Mouse (Mus musculus): ENCODE measurements around the gene Rnf38. TPM values are rescaled to one million over a fixed set of nuclear protein-coding genes. Genes with fewer than 3 reads are reported as not detected.
A peak's percentile ranks its signal among the peaks of the same experiment; 100 is the strongest.

Rnf38 gene
- polyA plus RNA-seq, 1 experiment from 2014 or later: 40.6 TPM

GRCm38 (mm10) chr4:44108297-44108696 is 125.3 kb downstream of the Rnf38 start:
- ATAC-seq (replicated peaks): no peak
- WGBS: 89% methylated on average over 6 of the region's 6 CpGs
- H3K9me3 ChIP-seq: no peaks in the 10 kb centered on the region

GRCm38 (mm10) chr4:44107339-44107738 is 126.2 kb downstream of the Rnf38 start:
- peaks cover 5% of the 10 kb centered on the region; the same call in 1 of the 2 replicates for H3K4me1 ChIP-seq
- H3K27me3 ChIP-seq (replicated peaks): no peaks in the 10 kb centered on the region
- WGBS: 55% methylated on average over 6 of the region's 6 CpGs
- H3K9ac ChIP-seq: no peak overlapping the region
- H3K9me3 ChIP-seq: no peaks in the 10 kb centered on the region
- H3K27ac ChIP-seq: no peak overlapping the region
- H3K4me3 ChIP-seq: no peak overlapping the region
- no peak overlapping the region for H3K4me2 ChIP-seq
- H3K36me3 ChIP-seq (replicated peaks): no peaks in the 10 kb centered on the region
- ATAC-seq (replicated peaks): no peak

More at GRCm38 (mm10) chr4:44108297-44108696, 125.3 kb downstream of the Rnf38 start:
- Histone ChIP-seq H3K36me3 (replicated peaks) (no peaks in the 10 kb centered on the region), H3K4me2 (no peak overlapping the region), H3K4me1 (peaks cover 5% of the 10 kb centered on the region; the same call in 1 of the 2 replicates), H3K9ac (no peak overlapping the region), H3K4me3 (no peak overlapping the region), H3K27me3 (replicated peaks) (no peaks in the 10 kb centered on the region), H3K27ac (no peak overlapping the region)

GRCm38 (mm10) chr4:44106297-44106821 is 127.2 kb downstream of the Rnf38 start:
- no peaks in the 10 kb centered on the region for H3K9me3 ChIP-seq
- no peaks in the 10 kb centered on the region for H3K36me3 ChIP-seq (replicated peaks)
- H3K27ac ChIP-seq: no peak overlapping the region
- H3K27me3 ChIP-seq (replicated peaks): no peaks in the 10 kb centered on the region
- WGBS: 29% methylated on average over 18 of the region's 18 CpGs
- H3K4me1 ChIP-seq: peaks cover 5% of the 10 kb centered on the region; the same call in 1 of the 2 replicates
- H3K4me2 ChIP-seq: peak overlapping the region; percentile 35
- ATAC-seq (replicated peaks): no peak
- peak overlapping the region; percentile 8 for H3K4me3 ChIP-seq
- H3K9ac ChIP-seq: no peak overlapping the region

GRCm38 (mm10) chr4:44104195-44104917 is 129.2 kb downstream of the Rnf38 start:
- WGBS: 62% methylated on average over 8 of the region's 8 CpGs
- H3K4me3 ChIP-seq: no peak overlapping the region
- no peak for ATAC-seq (replicated peaks)
- no peaks in the 10 kb centered on the region for H3K27me3 ChIP-seq (replicated peaks)
- peaks cover 5% of the 10 kb centered on the region; the same call in 1 of the 2 replicates for H3K4me1 ChIP-seq
- no peak overlapping the region for H3K27ac ChIP-seq
- H3K9me3 ChIP-seq: no peaks in the 10 kb centered on the region
- no peak overlapping the region for H3K9ac ChIP-seq
- H3K4me2 ChIP-seq: no peak overlapping the region
- H3K36me3 ChIP-seq (replicated peaks): no peaks in the 10 kb centered on the region

DNA sequence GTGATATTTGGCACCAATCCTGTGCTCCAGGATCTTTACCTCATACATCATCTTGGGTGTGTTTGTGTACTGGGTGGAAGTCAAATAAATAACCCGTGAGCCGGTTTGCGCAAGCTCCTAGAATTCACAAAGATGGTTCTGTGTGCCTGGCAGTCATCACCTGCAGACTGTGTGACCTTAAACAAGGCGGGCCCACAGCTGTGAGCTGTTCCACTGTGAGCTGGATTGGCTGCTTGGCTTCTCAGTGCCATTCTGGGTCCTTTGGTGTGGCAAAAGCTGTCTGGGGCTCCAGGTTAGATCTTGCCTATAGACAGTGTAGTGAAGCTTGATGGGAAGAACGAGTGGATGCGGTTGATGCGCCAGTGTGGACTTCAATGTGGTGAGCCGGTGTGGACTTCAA is 130.0 kb downstream of the Rnf38 start:
- Histone ChIP-seq H3K9ac (no peak overlapping the region), H3K27me3 (replicated peaks) (no peaks in the 10 kb centered on the region), H3K4me3 (no peak overlapping the region), H3K9me3 (no peaks in the 10 kb centered on the region), H3K27ac (no peak overlapping the region), H3K36me3 (replicated peaks) (no peaks in the 10 kb centered on the region), H3K4me2 (no peak overlapping the region), H3K4me1 (peaks cover 5% of the 10 kb centered on the region; the same call in 1 of the 2 replicates)
- 90% methylated on average over 8 of the region's 8 CpGs for WGBS
- no peak for ATAC-seq (replicated peaks)

DNA sequence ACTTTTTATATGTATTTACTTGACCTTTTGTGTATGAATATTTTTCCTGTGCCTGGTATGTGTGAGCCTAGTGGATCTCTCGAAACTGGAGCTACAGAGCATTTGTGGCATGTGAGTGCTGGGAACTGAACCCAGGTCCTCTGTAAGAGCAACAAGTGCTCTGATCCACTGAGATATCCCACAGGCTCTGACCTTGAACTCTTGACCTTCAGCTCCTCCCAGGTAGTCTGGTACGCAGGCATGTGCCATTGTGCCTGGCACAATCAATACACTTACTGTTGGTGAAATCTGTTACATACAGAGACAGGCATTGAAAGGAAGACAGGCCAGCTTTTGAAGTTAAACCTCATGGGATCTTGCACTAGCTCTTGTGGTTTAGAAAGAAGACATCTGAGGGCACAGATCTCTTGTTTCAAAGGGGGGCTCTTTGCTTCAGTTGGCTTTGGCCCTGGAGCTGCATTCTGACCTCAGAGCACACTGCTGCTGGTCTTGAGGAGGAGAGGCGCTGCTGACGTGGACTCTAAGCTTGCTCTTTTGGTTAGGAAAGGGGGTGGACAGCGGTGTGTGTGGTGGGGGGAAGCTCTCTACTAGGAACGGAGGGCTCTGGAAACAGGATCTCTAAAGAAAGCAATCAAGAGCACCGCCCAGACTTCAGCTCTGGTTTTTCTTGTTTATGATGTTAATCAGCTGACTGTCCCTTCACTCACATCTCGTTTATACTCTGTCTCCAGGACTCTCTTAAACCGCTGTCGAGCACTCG is 135.8 kb downstream of the Rnf38 start:
- H3K27ac ChIP-seq: no peak overlapping the region
- no peak overlapping the region for H3K4me2 ChIP-seq
- no peak overlapping the region for H3K9ac ChIP-seq
- H3K4me1 ChIP-seq: no peaks in the 10 kb centered on the region
- H3K27me3 ChIP-seq (replicated peaks): no peaks in the 10 kb centered on the region
- H3K36me3 ChIP-seq (replicated peaks): no peaks in the 10 kb centered on the region
- no peak overlapping the region for H3K4me3 ChIP-seq
- ATAC-seq (replicated peaks): no peak
- no peaks in the 10 kb centered on the region for H3K9me3 ChIP-seq
- 58% methylated on average over 11 of the region's 11 CpGs for WGBS

- no peaks in the 10 kb centered on the region for H3K36me3 ChIP-seq (replicated peaks)
Observed at GRCm38 (mm10) chr4:44094475-44094874, 139.1 kb downstream of the Rnf38 start.

GRCm38 (mm10) chr4:44092359-44092758 is 141.2 kb downstream of the Rnf38 start:
- H3K4me2 ChIP-seq: no peak overlapping the region
- H3K27ac ChIP-seq: no peak overlapping the region
- no peak overlapping the region for H3K9ac ChIP-seq
- H3K27me3 ChIP-seq (replicated peaks): no peaks in the 10 kb centered on the region
- no peaks in the 10 kb centered on the region for H3K36me3 ChIP-seq (replicated peaks)
- H3K9me3 ChIP-seq: no peaks in the 10 kb centered on the region
- no peak overlapping the region for H3K4me3 ChIP-seq
- no peaks in the 10 kb centered on the region for H3K4me1 ChIP-seq
- ATAC-seq (replicated peaks): no peak
- 78% methylated on average over 11 of the region's 11 CpGs for WGBS

More at GRCm38 (mm10) chr4:44094475-44094874, 139.1 kb downstream of the Rnf38 start:
- Histone ChIP-seq H3K4me1 (no peaks in the 10 kb centered on the region), H3K9me3 (no peaks in the 10 kb centered on the region), H3K27ac (no peak overlapping the region), H3K4me3 (no peak overlapping the region), H3K27me3 (replicated peaks) (no peaks in the 10 kb centered on the region), H3K4me2 (no peak overlapping the region), H3K9ac (no peak overlapping the region)
- ATAC-seq (replicated peaks): no peak
- 89% methylated on average over 4 of the region's 4 CpGs for WGBS

DNA sequence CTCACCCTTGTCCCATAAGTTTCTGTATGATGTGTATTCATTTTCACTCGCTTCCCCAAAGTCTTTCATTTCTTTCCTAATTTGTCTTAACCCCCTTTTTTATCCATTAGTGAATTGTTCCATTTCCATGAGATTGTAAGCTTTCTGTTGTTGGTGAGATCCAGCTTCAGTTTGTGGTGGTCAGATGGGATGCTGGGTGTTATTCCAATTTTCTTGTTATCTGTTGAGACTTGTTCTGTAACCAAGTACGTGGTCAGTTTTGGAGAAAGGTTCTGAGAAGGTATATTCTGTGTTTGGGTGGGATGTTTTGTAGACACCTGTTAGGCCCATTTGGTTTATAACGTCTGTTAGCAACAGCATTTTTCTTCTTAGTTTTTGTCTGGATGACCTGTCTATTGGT is 148.0 kb downstream of the Rnf38 start:
- Histone ChIP-seq H3K4me2 (no peak overlapping the region), H3K4me1 (no peaks in the 10 kb centered on the region), H3K9me3 (no peaks in the 10 kb centered on the region), H3K4me3 (no peak overlapping the region), H3K36me3 (replicated peaks) (no peaks in the 10 kb centered on the region), H3K27me3 (replicated peaks) (no peaks in the 10 kb centered on the region), H3K9ac (no peak overlapping the region), H3K27ac (no peak overlapping the region)
- no peak for ATAC-seq (replicated peaks)
- 94% methylated on average over 3 of the region's 3 CpGs for WGBS

DNA sequence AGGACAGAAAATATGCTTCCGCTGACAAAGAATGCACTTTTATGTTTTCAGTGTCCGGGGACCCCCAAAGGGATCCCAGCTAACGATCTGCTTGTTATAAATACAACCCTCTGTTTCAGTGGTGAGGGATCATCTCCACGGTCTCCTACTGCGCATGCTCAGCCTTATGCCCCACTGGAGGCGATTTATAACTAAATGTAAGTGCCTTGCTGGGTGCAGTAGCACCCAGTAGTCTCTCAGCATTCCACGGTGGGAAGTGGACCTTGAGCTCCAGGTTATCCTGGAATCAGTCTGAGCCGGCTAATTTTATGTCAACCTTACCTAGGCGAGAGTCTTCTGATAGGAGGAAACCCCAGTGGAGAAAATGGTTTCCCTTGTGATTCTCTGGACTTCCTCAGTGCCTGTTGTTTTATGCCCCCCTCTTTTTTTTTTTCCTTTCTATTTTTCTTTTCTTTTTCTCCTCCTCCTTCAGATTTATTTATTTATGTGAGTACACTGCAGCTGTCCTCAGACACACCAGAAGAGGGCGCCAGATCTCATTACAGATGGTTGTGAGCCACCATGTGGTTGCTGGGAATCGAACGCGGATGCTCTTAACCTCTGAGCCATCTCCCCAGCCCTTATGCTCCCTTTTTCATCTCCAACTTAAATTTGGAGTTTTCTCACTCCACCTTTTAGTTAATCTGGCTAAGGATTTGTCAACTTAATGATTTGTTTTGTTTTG is 148.8 kb downstream of the Rnf38 start:
- ATAC-seq (replicated peaks): no peak
- no peaks in the 10 kb centered on the region for H3K9me3 ChIP-seq
- no peak overlapping the region for H3K27ac ChIP-seq
- H3K4me1 ChIP-seq: no peaks in the 10 kb centered on the region
- no peaks in the 10 kb centered on the region for H3K36me3 ChIP-seq (replicated peaks)
- 84% methylated on average over 13 of the region's 13 CpGs for WGBS
- H3K9ac ChIP-seq: no peak overlapping the region
- H3K27me3 ChIP-seq (replicated peaks): no peaks in the 10 kb centered on the region
- no peak overlapping the region for H3K4me3 ChIP-seq
- no peak overlapping the region for H3K4me2 ChIP-seq

- Histone ChIP-seq H3K4me2 (no peak within 1 kb of the TSS), H3K36me3 (replicated peaks) (no peaks in the 10 kb centered on the region), H3K27me3 (replicated peaks) (no peaks in the 10 kb centered on the region), H3K9me3 (no peaks in the 10 kb centered on the region), H3K4me3 (no peak within 1 kb of the TSS), H3K9ac (no peak within 1 kb of the TSS), H3K27ac (no peak within 1 kb of the TSS), H3K4me1 (no peaks in the 10 kb centered on the region)
- whole genome bisulfite sequencing: 25% methylated on average over 11 of the region's 11 CpGs
- ATAC-seq (replicated peaks): no peak
Observed at GRCm38 (mm10) chr4:44083945-44084344, 149.6 kb downstream of the Rnf38 start, which contains the start of gene Gne. Gne (minus strand) TSS chr4:44084177.

- Histone ChIP-seq H3K27ac (no peak overlapping the region), H3K9me3 (no peaks in the 10 kb centered on the region), H3K27me3 (replicated peaks) (no peaks in the 10 kb centered on the region), H3K4me3 (no peak overlapping the region), H3K4me1 (no peaks in the 10 kb centered on the region), H3K36me3 (replicated peaks) (no peaks in the 10 kb centered on the region), H3K9ac (no peak overlapping the region), H3K4me2 (no peak overlapping the region)
- WGBS: 91% methylated on average over 7 of the region's 7 CpGs
- ATAC-seq (replicated peaks): no peak
Observed at GRCm38 (mm10) chr4:44078358-44078933, 155.1 kb downstream of the Rnf38 start.
